Mouse (Mus musculus) ES-E14 (cell line): Measurements from ENCODE around the gene Hpf1.

Experiments
- CHD2 ChIP-seq: IDR thresholded peaks from 2 replicates; pipeline ENCODE4 v1.6.1; 2014; ENCODE audit warnings: mild to moderate bottlenecking, low read depth, low read length, inconsistent platforms
- HCFC1 ChIP-seq: IDR thresholded peaks from 2 replicates; pipeline ENCODE4 v1.6.1; 2012; ENCODE audit warnings: low read length, inconsistent platforms, borderline replicate concordance; ENCODE audit not compliant: insufficient read depth
- MAFK ChIP-seq: IDR thresholded peaks from 2 replicates; pipeline ENCODE4 v1.6.1; 2014; ENCODE audit warnings: mild to moderate bottlenecking, low read depth, low read length, inconsistent platforms; ENCODE audit not compliant: insufficient read depth
- ZNF384 ChIP-seq: IDR thresholded peaks from 2 replicates; pipeline ENCODE4 v1.6.1; 2012; ENCODE audit warnings: low read depth, low read length, inconsistent platforms

DNA sequence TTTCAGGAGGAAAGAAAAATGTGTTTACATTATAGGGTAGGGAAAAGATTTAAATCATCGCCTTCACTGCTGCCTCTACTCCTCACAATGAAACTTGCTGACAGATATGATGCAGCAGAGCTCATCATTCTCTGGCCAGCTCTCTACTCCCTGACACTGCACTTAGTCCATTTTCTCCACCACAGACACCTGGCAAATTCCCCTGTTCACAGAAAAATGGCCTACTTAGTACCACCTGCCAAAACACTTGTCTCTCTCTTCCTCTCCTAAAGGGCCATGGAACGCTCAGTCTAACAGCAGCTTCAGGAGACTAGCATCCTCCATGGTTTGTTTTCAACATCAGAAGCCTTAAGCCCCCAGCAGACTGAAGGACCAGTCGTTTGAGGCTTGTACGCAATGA is 61.1 kb downstream of the Hpf1 start:
- TF ChIP-seq MAFK (no peak), ZNF384 (no peak), HCFC1 (no peak), CHD2 (no peak)
